Mouse (Mus musculus) kidney, postnatal 0 days (tissue): ENCODE results near the gene Cyp1b1. TPM values are rescaled to one million over a fixed set of nuclear protein-coding genes. Genes with fewer than 3 reads are reported as not detected.

ENCODE experiments used
- ATAC-seq: fragments of 200-750 bp; cut with Nextera tagmentation; replicated peaks from 2 replicates; pipeline ENCODE4 v1.8.0; 2017; ENCODE audit warnings: low read depth, moderate number of reproducible peaks, moderate TSS enrichment, moderate library complexity; ENCODE audit not compliant: low FRiP score
- DNase-seq: peaks from one replicate; pipeline ENCODE4 v3.0.0-alpha.2; 2016; ENCODE audit warnings: low spot score
- H3K27ac ChIP-seq: fragments of 300-500 bp; sonication (generic); 2 replicates; pipeline ENCODE4 v1.5.1; 2014; ENCODE audit warnings: mild to moderate bottlenecking
- H3K27me3 ChIP-seq: fragments of 300-500 bp; sonication (generic); 2 replicates; pipeline ENCODE4 v1.6.1; 2014; ENCODE audit warnings: low read length, mixed read lengths; ENCODE audit not compliant: insufficient read depth
- H3K36me3 ChIP-seq: fragments of 300-500 bp; sonication (generic); 2 replicates; pipeline ENCODE4 v1.6.1; 2014; ENCODE audit warnings: low read length, mixed read lengths; ENCODE audit not compliant: insufficient read depth
- H3K4me1 ChIP-seq: fragments of 300-500 bp; sonication (generic); replicated peaks from 2 replicates; pipeline ENCODE4 v1.6.1; 2014; ENCODE audit warnings: antibody characterized with exemption, low read length, mixed read lengths; ENCODE audit not compliant: insufficient read depth
- H3K4me2 ChIP-seq: fragments of 300-500 bp; sonication (generic); 2 replicates; pipeline ENCODE4 v1.6.1; 2014; ENCODE audit warnings: mild to moderate bottlenecking, low read length, moderate library complexity, mixed read lengths
- H3K4me3 ChIP-seq: fragments of 300-500 bp; sonication (generic); replicated peaks from 2 replicates; pipeline ENCODE4 v1.5.1; 2014; ENCODE audit warnings: low read depth, low read length
- H3K9ac ChIP-seq: fragments of 300-500 bp; sonication (generic); 2 replicates; pipeline ENCODE4 v1.6.1; 2014; ENCODE audit warnings: low read depth, low read length
- H3K9me3 ChIP-seq: fragments of 300-500 bp; sonication (generic); replicated peaks from 2 replicates; pipeline ENCODE4 v1.6.1; 2016; ENCODE audit warnings: low read length, inconsistent platforms, mixed read lengths
- CTCF ChIP-seq: IDR thresholded peaks from 2 replicates; pipeline ENCODE4 v1.5.1; 2016; ENCODE audit warnings: antibody characterized with exemption, low read depth, mild to moderate bottlenecking, moderate library complexity
- WGBS: fragments of 180-500 bp; shearing (Covaris S2); extraction: QIAGEN DNeasy Blood & Tissue Kit; methylation state at CpG from one replicate; pipeline ENCODE4 v1.1.7; 2014; 5-methylcytosine and 5-hydroxymethylcytosine counted together
- polyA plus RNA-seq: library from polyadenylated mRNA; unstranded; fragments of >200 nt; fragmentation: Nextera tagmentation; extraction: Ambion mirVana; gene quantifications from 2 replicates; pipeline ENCODE4 v1.2.1, GENCODE M21; 2015

The Cyp1b1 gene
- polyA plus RNA-seq, 1 experiment from 2014 or later: 12.3 TPM

- DNase-seq: no peak
- Histone ChIP-seq H3K4me2 (no peak overlapping the region), H3K9me3 (no peaks in the 10 kb centered on the region), H3K27ac (no peak overlapping the region), H3K4me3 (no peak overlapping the region), H3K36me3 (no peaks in the 10 kb centered on the region), H3K4me1 (no peaks in the 10 kb centered on the region), H3K27me3 (no peaks in the 10 kb centered on the region), H3K9ac (no peak overlapping the region)
- TF ChIP-seq CTCF: no peak
- 80% methylated on average over 7 of the region's 7 CpGs for WGBS
- ATAC-seq: no peak
Observed at GRCm38 (mm10) chr17:79720681-79721080, 5.8 kb upstream of the Cyp1b1 start.

GRCm38 (mm10) chr17:79715649-79716143 is 835 bp upstream of the Cyp1b1 start:
- under 1% methylated on average over 42 of the region's 42 CpGs for whole genome bisulfite sequencing
- no peak overlapping the region for H3K27ac ChIP-seq

GRCm38 (mm10) chr17:79714368-79714895 is 429 bp downstream of the Cyp1b1 start:
- H3K36me3 ChIP-seq: no peaks in the 10 kb centered on the region
- H3K9ac ChIP-seq: peak overlapping the region; percentile 51; the same call in 1 of the 2 replicates
- H3K4me2 ChIP-seq: peak overlapping the region; percentile 72
- DNase-seq (no peak), ATAC-seq (no peak)
- peak overlapping the region; percentile 57 for H3K27ac ChIP-seq
- TF ChIP-seq CTCF: no peak
- under 1% methylated on average over 16 of the region's 16 CpGs for WGBS
- peaks cover 18% of the 10 kb centered on the region for H3K4me1 ChIP-seq
- no peaks in the 10 kb centered on the region for H3K9me3 ChIP-seq
- H3K4me3 ChIP-seq: peak overlapping the region; percentile 45
- H3K27me3 ChIP-seq: 0 out of 2 replicates have a peak, but pooled peaks cover 6% of the 10 kb centered on the region

More at GRCm38 (mm10) chr17:79715649-79716143, 835 bp upstream of the Cyp1b1 start:
- Histone ChIP-seq H3K27me3 (0 out of 2 replicates have a peak, but pooled peaks cover 6% of the 10 kb centered on the region), H3K9me3 (no peaks in the 10 kb centered on the region), H3K4me1 (peaks cover 18% of the 10 kb centered on the region), H3K9ac (peak overlapping the region; percentile 38; the same call in 1 of the 2 replicates), H3K36me3 (no peaks in the 10 kb centered on the region), H3K4me2 (peak overlapping the region; percentile 72), H3K4me3 (peak overlapping the region; percentile 45)
- peak; percentile 87 for TF ChIP-seq CTCF
- peak; percentile 92 for ATAC-seq
- peak; percentile 95 for DNase-seq

- no peak for TF ChIP-seq CTCF
- DNase-seq (peak; percentile 69), ATAC-seq (no peak; the same call in 1 of the 2 replicates)
- H3K9ac ChIP-seq: peak overlapping the region; percentile 51
- H3K27ac ChIP-seq: peak overlapping the region; percentile 21; the same call in 1 of the 2 replicates
- H3K27me3 ChIP-seq: 0 out of 2 replicates have a peak, but pooled peaks cover 6% of the 10 kb centered on the region
- H3K4me1 ChIP-seq: peaks cover 18% of the 10 kb centered on the region
- H3K9me3 ChIP-seq: no peaks in the 10 kb centered on the region
- H3K36me3 ChIP-seq: no peaks in the 10 kb centered on the region
- H3K4me3 ChIP-seq: peak overlapping the region; percentile 45
- WGBS: under 1% methylated on average over 63 of the region's 63 CpGs
- peak overlapping the region; percentile 72 for H3K4me2 ChIP-seq
Observed at GRCm38 (mm10) chr17:79713643-79714367, 1.1 kb downstream of the Cyp1b1 start.

- 3% methylated on average over 24 of the region's 24 CpGs for WGBS
- no peak for DNase-seq
Observed at GRCm38 (mm10) chr17:79713276-79713642, 1.6 kb downstream of the Cyp1b1 start.

GRCm38 (mm10) chr17:79712536-79712935 is 2.3 kb downstream of the Cyp1b1 start:
- DNase-seq: peak; percentile 63
- no peaks in the 10 kb centered on the region for H3K9me3 ChIP-seq
- H3K4me2 ChIP-seq: peak overlapping the region; percentile 72
- H3K27ac ChIP-seq: no peak overlapping the region
- ATAC-seq: no peak
- no peak for TF ChIP-seq CTCF
- 15% methylated on average over 9 of the region's 9 CpGs for WGBS
- H3K9ac ChIP-seq: no peak overlapping the region
- H3K36me3 ChIP-seq: no peaks in the 10 kb centered on the region
- peaks cover 18% of the 10 kb centered on the region for H3K4me1 ChIP-seq
- peak overlapping the region; percentile 45 for H3K4me3 ChIP-seq
- 0 out of 2 replicates have a peak, but pooled peaks cover 6% of the 10 kb centered on the region for H3K27me3 ChIP-seq

More at GRCm38 (mm10) chr17:79713276-79713642, 1.6 kb downstream of the Cyp1b1 start:
- Histone ChIP-seq H3K27ac (no peak overlapping the region), H3K27me3 (0 out of 2 replicates have a peak, but pooled peaks cover 6% of the 10 kb centered on the region), H3K9me3 (no peaks in the 10 kb centered on the region), H3K36me3 (no peaks in the 10 kb centered on the region), H3K4me3 (peak overlapping the region; percentile 45), H3K9ac (peak overlapping the region; percentile 51), H3K4me2 (peak overlapping the region; percentile 72), H3K4me1 (peaks cover 18% of the 10 kb centered on the region)
- no peak for ATAC-seq
- no peak for TF ChIP-seq CTCF
